Mouse (Mus musculus) heart, embryonic 14.5 days (tissue): ENCODE measurements at regions not wholly inside any gene's neighbourhood (a gene's known extent, or its start where the extent isn't known, plus 50 kb on each side); places are given as distances from the start of the nearest gene placed in this dataset.
"Not testable (repeated sequence)": the region's sequence is repeated elsewhere in the genome, so short reads cannot be mapped to it uniquely, and the experiment has no call there.

Experiments
- ATAC-seq: fragments of 200-750 bp; cut with Nextera tagmentation; 2 replicates; pipeline ENCODE4 v1.8.0; 2017; ENCODE audit warnings: low read depth, moderate TSS enrichment; ENCODE audit not compliant: insufficient number of reproducible peaks, insufficient read depth, low FRiP score
- H3K27ac ChIP-seq, 2 experiments: fragments of 200-500 bp in 1 of 2; fragments of 300-500 bp in 1 of 2; sonication (generic) in 1 of 2; replicated peaks in 1 of 2; 2 replicates each; pipeline ENCODE4 v1.5.1; 2012 to 2014; ENCODE audit warnings: low read depth in 2 of 2, low read length in 2 of 2, control low read depth in 1 of 2, mild to moderate bottlenecking in 1 of 2, mixed read lengths in 1 of 2; ENCODE audit not compliant: control insufficient read depth in 1 of 2, insufficient read depth in 1 of 2
- H3K27me3 ChIP-seq: fragments of 300-500 bp; sonication (generic); 2 replicates; pipeline ENCODE4 v1.6.1; 2014; ENCODE audit warnings: mild to moderate bottlenecking, low read length, control low read depth; ENCODE audit not compliant: control insufficient read depth, insufficient read depth
- H3K36me3 ChIP-seq: fragments of 300-500 bp; sonication (generic); 2 replicates; pipeline ENCODE4 v1.6.1; 2014; ENCODE audit warnings: mild to moderate bottlenecking, control low read depth, low read length, mixed read lengths; ENCODE audit not compliant: control insufficient read depth, insufficient read depth
- H3K4me1 ChIP-seq, 2 experiments: fragments of 200-500 bp in 1 of 2; fragments of 300-500 bp in 1 of 2; sonication (generic) in 1 of 2; 2 replicates each; pipeline ENCODE4 v1.6.1; 2012 to 2014; ENCODE audit warnings: low read length in 2 of 2, control low read depth in 1 of 2, mixed read lengths in 1 of 2; ENCODE audit not compliant: control insufficient read depth in 2 of 2, insufficient read depth in 2 of 2
- H3K4me2 ChIP-seq: fragments of 300-500 bp; sonication (generic); 2 replicates; pipeline ENCODE4 v1.6.1; 2014; ENCODE audit warnings: mild to moderate bottlenecking, low read length
- H3K4me3 ChIP-seq, 2 experiments: fragments of 200-500 bp in 1 of 2; fragments of 300-500 bp in 1 of 2; sonication (generic) in 1 of 2; 2 replicates each; pipeline ENCODE4 v1.5.1; 2012 to 2014; ENCODE audit warnings: low read length in 2 of 2, mild to moderate bottlenecking in 2 of 2, control low read depth in 1 of 2, low read depth in 1 of 2, moderate library complexity in 1 of 2; ENCODE audit not compliant: control insufficient read depth in 1 of 2, insufficient read depth in 1 of 2
- H3K9ac ChIP-seq: fragments of 300-500 bp; sonication (generic); 2 replicates; pipeline ENCODE4 v1.6.1; 2014; ENCODE audit warnings: mild to moderate bottlenecking, low read length
- H3K9me3 ChIP-seq: fragments of 300-500 bp; sonication (generic); 2 replicates; pipeline ENCODE4 v1.6.1; 2016; ENCODE audit warnings: low read length, control low read depth; ENCODE audit not compliant: control insufficient read depth
- WGBS: fragments of 180-500 bp; shearing (Covaris S2); extraction: QIAGEN DNeasy Blood & Tissue Kit; methylation state at CpG from one replicate; pipeline ENCODE4 v1.1.7; 2014; 5-methylcytosine and 5-hydroxymethylcytosine counted together

DNA sequence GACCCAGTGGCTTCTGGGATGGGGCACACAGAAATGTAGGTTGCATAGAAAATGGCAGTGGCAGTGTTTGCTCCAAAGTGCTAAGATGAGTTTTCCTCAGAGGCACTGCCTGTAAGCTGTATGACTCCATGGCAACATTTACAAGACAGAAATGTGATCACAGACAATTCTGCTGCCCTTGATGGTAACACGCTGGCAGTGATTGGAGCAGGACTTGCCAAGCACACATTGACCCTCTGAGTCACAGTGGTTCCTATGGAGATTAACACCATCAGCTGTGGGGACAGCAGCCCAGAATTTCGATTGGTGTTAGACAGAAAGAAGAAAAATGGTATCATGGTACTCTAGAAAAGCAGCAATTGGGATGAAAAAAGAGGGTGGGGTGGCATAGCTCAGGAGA is 376.1 kb upstream of the Igfbp7 start:
- Histone ChIP-seq H3K9ac (no peak overlapping the region), H3K27me3 (no peaks in the 10 kb centered on the region), H3K4me2 (no peak overlapping the region), H3K4me3 (no peak overlapping the region), H3K4me1 (no peaks in the 10 kb centered on the region), H3K9me3 (no peaks in the 10 kb centered on the region), H3K36me3 (no peaks in the 10 kb centered on the region), H3K27ac (no peak overlapping the region)
- ATAC-seq: no peak
- WGBS: 71% methylated on average over 2 of the region's 2 CpGs

DNA sequence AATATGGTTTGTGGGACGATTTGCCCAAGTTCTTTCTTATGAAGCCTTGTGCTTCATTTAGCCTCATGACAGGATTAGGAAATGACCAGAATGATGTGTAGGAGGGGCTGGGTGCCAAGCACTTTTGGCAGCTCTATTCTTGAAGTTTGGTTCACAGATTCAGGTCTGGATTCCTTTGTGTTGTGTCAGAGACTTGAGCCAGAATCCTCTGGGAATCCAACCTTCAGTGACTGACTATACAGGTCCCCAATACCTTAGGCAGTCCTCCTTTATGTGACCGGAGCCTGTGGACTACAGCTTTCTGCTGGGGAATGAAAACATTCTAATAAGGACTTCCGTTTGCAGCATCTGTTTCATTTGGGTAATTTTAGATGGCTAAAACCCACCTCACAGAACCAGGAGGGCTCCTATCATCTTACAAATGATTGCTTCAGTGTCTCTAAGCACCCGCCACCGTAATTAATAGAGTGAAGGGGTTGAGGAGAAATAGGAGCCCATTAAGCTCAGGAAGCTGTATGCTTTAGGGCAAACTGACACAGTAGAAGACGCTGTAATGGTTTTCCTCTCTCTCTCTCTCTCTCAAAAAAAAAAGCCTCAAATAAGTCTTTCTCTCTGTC is 354.7 kb upstream of the Igfbp7 start:
- no peak overlapping the region for H3K9ac ChIP-seq
- 76% methylated on average over 6 of the region's 6 CpGs for WGBS

DNA sequence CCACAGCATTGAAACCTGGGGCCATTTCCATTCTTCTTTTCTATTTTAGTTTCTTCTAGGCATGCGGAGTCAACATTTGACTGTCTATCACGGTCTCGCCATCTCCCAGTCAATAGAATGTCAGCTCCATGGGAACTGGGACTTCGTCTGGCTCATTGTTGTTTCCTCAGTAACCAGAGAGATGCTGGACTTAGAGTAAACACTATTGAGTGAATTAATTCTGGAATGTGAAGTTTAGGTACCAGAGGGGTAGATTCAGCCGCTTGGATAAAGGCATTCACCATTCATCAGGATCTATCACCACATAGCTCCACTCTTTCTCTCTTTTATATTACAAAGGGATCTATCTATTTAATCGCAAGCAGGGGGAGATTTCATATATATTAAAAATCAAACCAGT is 354.2 kb upstream of the Igfbp7 start:
- Histone ChIP-seq H3K4me3 (no peak overlapping the region), H3K27me3 (no peaks in the 10 kb centered on the region), H3K9ac (no peak overlapping the region), H3K4me1 (no peaks in the 10 kb centered on the region), H3K9me3 (peaks cover 2% of the 10 kb centered on the region; the same call in 1 of the 2 replicates), H3K27ac (no peak overlapping the region), H3K4me2 (no peak overlapping the region), H3K36me3 (no peaks in the 10 kb centered on the region)
- WGBS: 84% methylated on average over 6 of the region's 6 CpGs
- ATAC-seq: no peak

More for the DNA sequence above, 354.7 kb upstream of the Igfbp7 start:
- Histone ChIP-seq H3K4me2 (no peak overlapping the region), H3K4me3 (no peak overlapping the region), H3K9me3 (peaks cover 2% of the 10 kb centered on the region; the same call in 1 of the 2 replicates), H3K4me1 (no peaks in the 10 kb centered on the region), H3K27ac (no peak overlapping the region), H3K36me3 (no peaks in the 10 kb centered on the region), H3K27me3 (no peaks in the 10 kb centered on the region)
- ATAC-seq: no peak

DNA sequence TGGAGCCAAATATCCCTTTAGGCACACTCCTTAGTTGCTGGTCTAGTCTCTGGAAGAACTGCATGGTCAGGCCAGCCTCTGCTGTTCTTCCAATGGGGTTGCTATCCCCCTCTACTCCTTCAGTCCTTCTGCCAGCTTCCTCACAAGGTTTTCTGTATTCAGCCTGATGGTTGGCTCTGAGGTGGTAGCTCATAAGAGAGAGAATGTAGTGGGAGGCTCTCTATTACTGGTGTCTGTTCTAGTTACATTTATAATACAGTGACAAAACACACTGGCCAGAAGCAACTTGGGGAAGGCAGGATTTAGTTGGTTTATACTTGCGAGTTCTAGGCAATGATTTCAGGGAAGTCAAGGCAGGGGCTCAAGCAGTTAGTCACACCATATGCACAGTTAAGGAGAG is 341.1 kb upstream of the Igfbp7 start:
- Histone ChIP-seq H3K9ac (no peak overlapping the region), H3K9me3 (no peaks in the 10 kb centered on the region), H3K4me2 (no peak overlapping the region), H3K4me1 (no peaks in the 10 kb centered on the region), H3K36me3 (no peaks in the 10 kb centered on the region), H3K27me3 (no peaks in the 10 kb centered on the region), H3K27ac (no peak overlapping the region), H3K4me3 (no peak overlapping the region)
- WGBS: 78% methylated on average over 1 of the region's 1 CpGs
- ATAC-seq: no peak

DNA sequence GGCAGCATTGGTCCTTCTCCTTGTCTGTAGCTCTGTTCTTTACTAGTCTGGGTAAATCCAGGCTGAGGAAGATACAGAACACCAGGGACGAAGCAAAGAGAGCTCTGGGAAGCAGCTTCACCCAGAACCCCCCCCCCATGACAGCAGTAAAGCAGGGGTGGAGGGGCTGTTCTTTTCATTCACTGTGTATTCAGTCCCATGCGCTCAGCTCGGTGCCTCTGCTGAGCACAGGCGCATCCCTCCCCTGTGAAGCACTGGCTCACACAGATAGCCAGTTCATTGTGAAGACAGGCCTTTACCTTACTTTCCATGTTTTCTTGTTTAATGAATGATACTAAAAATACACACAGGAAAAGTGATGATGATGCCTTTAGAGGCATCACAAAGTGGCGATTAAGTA is 338.8 kb upstream of the Igfbp7 start:
- H3K9me3 ChIP-seq: no peaks in the 10 kb centered on the region
- no peak overlapping the region for H3K4me2 ChIP-seq
- H3K4me3 ChIP-seq: no peak overlapping the region
- H3K4me1 ChIP-seq: no peaks in the 10 kb centered on the region
- H3K27me3 ChIP-seq: no peaks in the 10 kb centered on the region
- no peaks in the 10 kb centered on the region for H3K36me3 ChIP-seq
- 59% methylated on average over 5 of the region's 5 CpGs for WGBS
- no peak overlapping the region for H3K27ac ChIP-seq
- no peak for ATAC-seq
- H3K9ac ChIP-seq: no peak overlapping the region

GRCm38 (mm10) chr5:77743467-77743866 is 335.6 kb upstream of the Igfbp7 start:
- no peak for ATAC-seq
- Histone ChIP-seq H3K36me3 (no peaks in the 10 kb centered on the region), H3K4me1 (no peaks in the 10 kb centered on the region)

DNA sequence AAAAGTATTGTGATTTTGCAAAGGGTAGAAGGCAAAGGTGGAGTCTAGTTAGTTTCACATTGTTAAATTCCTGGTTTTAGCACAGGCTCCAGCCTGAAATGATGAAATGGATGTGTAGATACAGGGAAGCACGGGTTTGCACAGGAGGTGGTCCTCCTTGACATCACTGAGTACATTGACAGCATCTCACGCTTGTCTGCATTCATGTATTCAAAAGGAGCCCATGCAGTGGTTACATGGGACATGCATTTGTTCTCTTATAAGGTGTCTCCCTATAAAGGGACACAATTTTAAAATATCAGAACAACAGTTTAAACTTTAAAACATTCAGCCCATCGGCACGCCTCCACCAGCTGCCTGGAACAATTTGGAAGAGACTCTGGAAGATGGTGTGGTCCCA is 322.4 kb upstream of the Igfbp7 start:
- H3K4me3 ChIP-seq, H3K36me3 ChIP-seq, H3K9ac ChIP-seq, H3K4me1 ChIP-seq, H3K27me3 ChIP-seq, H3K4me2 ChIP-seq, ATAC-seq, H3K27ac ChIP-seq, H3K9me3 ChIP-seq: not testable (repeated sequence)
- 65% methylated on average over 4 of the region's 4 CpGs for WGBS

More at GRCm38 (mm10) chr5:77743467-77743866, 335.6 kb upstream of the Igfbp7 start:
- H3K4me3 ChIP-seq: no peak overlapping the region
- no peak overlapping the region for H3K9ac ChIP-seq
- no peaks in the 10 kb centered on the region for H3K9me3 ChIP-seq
- WGBS: 78% methylated on average over 3 of the region's 3 CpGs
- H3K4me2 ChIP-seq: no peak overlapping the region
- no peaks in the 10 kb centered on the region for H3K27me3 ChIP-seq
- no peak overlapping the region for H3K27ac ChIP-seq

- H3K4me2 ChIP-seq: no peak overlapping the region
- WGBS: 61% methylated on average over 3 of the region's 3 CpGs
- H3K4me3 ChIP-seq: no peak overlapping the region
- H3K9me3 ChIP-seq: no peaks in the 10 kb centered on the region
- H3K4me1 ChIP-seq: no peaks in the 10 kb centered on the region
- H3K27ac ChIP-seq: no peak overlapping the region
- no peak for ATAC-seq
- H3K9ac ChIP-seq: no peak overlapping the region
- no peaks in the 10 kb centered on the region for H3K36me3 ChIP-seq
- no peaks in the 10 kb centered on the region for H3K27me3 ChIP-seq
Measured at GRCm38 (mm10) chr5:77681592-77681991, 273.8 kb upstream of the Igfbp7 start.
